Comparison of ENCODE assay signal across 10 mouse cellular contexts in genomic region chr13:54749864-54750411, GRCm38 (mm10). TPM values are rescaled to one million over a fixed set of nuclear protein-coding genes. Genes with fewer than 3 reads are reported as not detected.
DNase-seq lines count a peak whose midpoint lies in the region; ATAC-seq and TF ChIP-seq lines count a peak whose summit lies in the region.
"Had no signal": no experiment of that assay in that cellular context is flagged by ENCODE, and none has a peak within 500 bp of the region (broad histone marks: within the 10 kb centered on the region; RNA-seq: fewer than 3 reads in every experiment).

Gene Gprin1 (minus strand): TSS chr13:54749874.

- H3K36me3 ChIP-seq in E14TG2a.4 (ENCODE audit: insufficient read depth, low read length) = no peaks in the 10 kb centered on the region
- no peaks in the 10 kb centered on the region for H3K36me3 ChIP-seq in embryonic facial prominence, embryonic 14.5 days (ENCODE audit: control insufficient read depth, insufficient read depth, low read length)

- H3K27ac ChIP-seq in embryonic facial prominence, embryonic 14.5 days (replicated peaks; ENCODE audit: low read depth, low read length) = no peak within 1 kb of the TSS
- H3K27ac ChIP-seq in olfactory bulb, adult 2 months (ENCODE audit: insufficient read depth, low read depth, low read length) = peak within 1 kb of the TSS; percentile 85

- H3K9me3 ChIP-seq in E14TG2a.4 (ENCODE audit: low read length) = no peaks in the 10 kb centered on the region
- no peaks in the 10 kb centered on the region for H3K9me3 ChIP-seq in embryonic facial prominence, embryonic 14.5 days (ENCODE audit: control insufficient read depth, low read length)

- H3K4me2 ChIP-seq in embryonic facial prominence, embryonic 14.5 days (ENCODE audit: low read depth, low read length) = peak within 1 kb of the TSS; percentile 92

- no peak for TF ChIP-seq CTCF in E14TG2a.4 (conservative IDR thresholded peaks at IDR 0.05; ENCODE audit: low read length)
- TF ChIP-seq CTCF in olfactory bulb, adult 2 months (IDR thresholded peaks at IDR 0.05; ENCODE audit: insufficient read depth, low read depth, low read length) = no peak

- 3% methylated on average over 22 of the region's 29 CpGs for WGBS in embryonic facial prominence, embryonic 14.5 days
- 2% methylated on average over 29 of the region's 29 CpGs for WGBS in olfactory bulb, adult 2 months

- H3K27me3 ChIP-seq in E14TG2a.4 (ENCODE audit: insufficient read depth, low read length) = peaks cover 85% of the 10 kb centered on the region
- H3K27me3 ChIP-seq in embryonic facial prominence, embryonic 14.5 days (replicated peaks; ENCODE audit: control insufficient read depth, insufficient read depth, low read length) = peaks cover 36% of the 10 kb centered on the region

- DNase-seq in frontal cortex, adult 2 months (ENCODE audit: extremely low spot score in 1 of 2, low spot score in 1 of 2) = no peak
- no peak for DNase-seq in frontal cortex, postnatal 14 days (ENCODE audit: low spot score in 2 of 2)
- peak; percentile 17 for DNase-seq in embryonic facial prominence, embryonic 14.5 days (ENCODE audit: low spot score)
- DNase-seq in left cerebral cortex, postnatal 14 days (ENCODE audit: low spot score in 2 of 2) = no peak
- no peak for DNase-seq in frontal cortex, postnatal 25 days (ENCODE audit: low spot score in 2 of 2)
- no peak for DNase-seq in spleen, adult 18-20 months

- peak; percentile 60 for ATAC-seq in embryonic facial prominence, embryonic 14.5 days (ENCODE audit: low read depth)

- intact Hi-C loops in left cerebral cortex, postnatal 14 days (cut with DNase I) = no loop called here

- peak within 1 kb of the TSS; percentile 46 for H3K9ac ChIP-seq in embryonic facial prominence, embryonic 14.5 days (ENCODE audit: low read depth, low read length)

- H3K4me3 ChIP-seq in E14TG2a.4 (replicated peaks; ENCODE audit: low read length) = peak within 1 kb of the TSS; percentile 87
- H3K4me3 ChIP-seq in embryonic facial prominence, embryonic 14.5 days (ENCODE audit: low read depth, low read length) = peak within 1 kb of the TSS; percentile 54
- peak within 1 kb of the TSS; percentile 72 for H3K4me3 ChIP-seq in olfactory bulb, adult 2 months (ENCODE audit: insufficient read depth, low read depth, low read length)

- H3K4me1 ChIP-seq in E14TG2a.4 (replicated peaks; ENCODE audit: low read depth, low read length) = peaks cover 13% of the 10 kb centered on the region
- peaks cover 10% of the 10 kb centered on the region for H3K4me1 ChIP-seq in embryonic facial prominence, embryonic 14.5 days (ENCODE audit: control insufficient read depth, insufficient read depth, low read length)
- H3K4me1 ChIP-seq in olfactory bulb, adult 2 months (ENCODE audit: control insufficient read depth, insufficient read depth, low read length) = peaks cover 57% of the 10 kb centered on the region

- no peak; the same call in 1 of the 2 replicates for TF ChIP-seq POLR2A in olfactory bulb, adult 2 months (IDR thresholded peaks at IDR 0.05; ENCODE audit: insufficient read depth, low read depth, low read length)

RNA-seq across cellular contexts. Expression of gene Gprin1, which starts in this region (rescaled TPM):
- 82.2 and 88.5 TPM in 2 replicates for polyA plus RNA-seq in frontal cortex, adult 2 months (2012; rRNA removed)
- 1.4 TPM in 2 replicates for polyA plus RNA-seq in embryonic facial prominence, embryonic 14.5 days (2014; fragmentation: Nextera tagmentation; extraction: Ambion mirVana)
- 100 to 1,000 TPM; 151 to 168 TPM for total RNA-seq in left cerebral cortex, postnatal 14 days (2021)
- not detected in 2 replicates for polyA plus RNA-seq in olfactory bulb, adult 2 months (2012; ENCODE audit: insufficient read depth, insufficient read length, low replicate concordance, missing spikeins)
- total RNA-seq: CH12.LX; liver, adult 2 months had no signal
- polyA plus RNA-seq: liver, adult 2 months had no signal

Comparison
In these comparisons a context has a peak if more than half of its experiments do, and no peak if none do; other contexts are left out.
1. RNA of gene Gprin1 (polyA plus RNA-seq): 82.2 to 88.5 TPM in frontal cortex, adult 2 months; 1.4 TPM in embryonic facial prominence, embryonic 14.5 days and not detected in olfactory bulb, adult 2 months; every median in the first group is over 10 times any median in the second.
2. Peak in every context shown above with its lines, with median percentiles within 50 percentile points of each other: H3K4me3 ChIP-seq.